Mouse (Mus musculus): ENCODE measurements around the gene Fcgr1.
"Not testable (repeated sequence)": the region's sequence is repeated elsewhere in the genome, so short reads cannot be mapped to it uniquely, and the experiment has no call there.

Gene Fcgr1

DNA sequence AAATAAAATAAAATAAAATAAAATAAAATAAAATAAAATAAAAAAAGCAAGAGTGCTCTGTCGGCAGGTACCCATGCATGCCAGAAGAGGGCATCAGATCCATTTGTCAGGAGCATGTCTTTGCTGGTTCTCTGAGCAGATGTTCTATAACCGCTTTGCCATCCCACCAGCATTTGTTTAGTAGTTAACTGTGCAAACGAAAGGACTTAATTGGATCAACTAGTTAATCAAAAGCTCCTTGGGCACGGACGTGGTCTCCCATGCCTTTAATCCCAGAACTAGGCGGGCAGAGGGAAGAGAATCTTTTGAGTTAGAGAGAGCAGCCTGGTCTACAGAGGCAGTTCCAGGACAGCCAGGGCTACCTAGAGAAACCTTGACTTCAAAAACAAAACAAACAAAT lies 33.4 kb upstream of the Fcgr1 start:
- peak; percentile 79 for DNase-seq (ENCODE audit: low read depth, low spot score)

DNA sequence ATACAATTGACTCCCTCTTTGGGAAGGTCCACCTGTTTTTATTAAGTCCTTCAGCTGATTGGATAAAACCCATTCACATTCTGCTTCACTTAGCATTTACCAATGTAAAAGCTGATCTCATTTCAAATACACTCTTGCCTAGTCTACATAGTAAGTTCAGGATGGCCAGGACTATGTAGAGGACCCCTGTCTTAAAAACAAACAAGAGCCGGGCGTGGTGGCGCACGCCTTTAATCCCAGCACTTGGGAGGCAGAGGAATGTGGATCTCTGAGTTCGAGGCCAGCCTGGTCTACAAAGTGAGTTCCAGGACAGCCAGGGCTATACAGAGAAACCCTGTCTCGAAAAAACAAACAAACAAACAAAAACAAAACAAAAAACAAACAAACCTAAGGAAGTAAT lies 30.0 kb upstream of the Fcgr1 start:
- DNase-seq (ENCODE audit: low read depth, low spot score) = not testable (repeated sequence)

DNA sequence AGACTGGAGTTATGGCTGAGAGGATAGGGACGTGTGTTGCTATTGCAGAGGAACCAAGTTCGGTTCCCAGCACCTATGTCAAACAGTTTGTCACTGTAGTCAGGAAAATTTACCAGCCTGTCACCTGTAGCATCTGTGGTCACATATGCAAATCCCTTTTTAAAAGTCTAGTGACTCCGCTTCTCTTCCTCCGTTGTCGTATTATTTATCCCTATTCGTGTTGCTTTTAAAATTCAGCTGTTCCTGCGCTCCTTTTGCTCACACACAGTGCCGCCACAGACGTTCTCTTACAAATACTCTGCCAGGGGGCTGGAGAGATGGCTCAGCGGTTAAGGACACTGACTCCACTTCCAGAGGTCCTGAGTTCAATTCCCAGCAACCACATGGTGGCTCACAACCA lies 28.8 kb upstream of the Fcgr1 start:
- DNase-seq (ENCODE audit: low read depth, low spot score) = no peak

DNA sequence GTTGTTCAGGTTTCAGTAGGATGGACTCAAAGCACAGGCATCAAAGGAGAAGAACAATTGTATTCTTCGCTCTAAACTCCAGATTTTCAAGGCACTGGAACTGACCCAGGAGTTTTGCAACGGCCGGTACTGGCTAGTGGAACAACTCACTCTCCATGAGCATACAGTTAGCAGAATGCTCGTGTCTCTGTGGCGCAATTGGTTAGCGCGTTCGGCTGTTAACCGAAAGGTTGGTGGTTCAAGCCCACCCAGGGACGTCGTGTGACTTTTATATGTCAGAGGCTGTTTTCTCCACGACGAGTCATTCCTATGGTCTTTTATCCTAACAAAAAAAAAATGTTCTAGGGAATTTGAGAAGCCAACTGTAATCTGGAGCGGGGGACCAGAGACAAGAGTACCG lies 28.1 kb upstream of the Fcgr1 start:
- no peak for DNase-seq (ENCODE audit: low read depth, low spot score)

DNA sequence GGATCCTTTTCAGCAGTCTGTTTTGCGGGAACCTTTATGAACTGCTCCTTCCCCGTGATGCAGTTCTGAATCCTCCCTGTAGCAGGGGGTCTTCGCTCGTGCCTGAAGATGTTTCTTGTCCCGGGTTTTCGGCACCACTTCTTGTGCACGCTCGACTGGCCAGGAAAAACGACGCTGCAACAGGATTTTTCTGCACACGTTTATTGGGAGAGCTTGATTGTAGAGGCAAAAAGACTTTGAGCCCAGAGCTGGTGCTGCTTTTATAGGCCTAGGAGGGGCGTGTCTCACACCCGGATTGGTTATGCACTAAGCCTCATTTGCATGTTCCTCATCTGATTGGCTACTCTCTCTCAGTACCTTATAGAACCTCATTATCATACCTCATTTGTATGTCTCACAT lies 26.2 kb upstream of the Fcgr1 start:
- DNase-seq (ENCODE audit: low read depth, low spot score) = not testable (repeated sequence)

DNA sequence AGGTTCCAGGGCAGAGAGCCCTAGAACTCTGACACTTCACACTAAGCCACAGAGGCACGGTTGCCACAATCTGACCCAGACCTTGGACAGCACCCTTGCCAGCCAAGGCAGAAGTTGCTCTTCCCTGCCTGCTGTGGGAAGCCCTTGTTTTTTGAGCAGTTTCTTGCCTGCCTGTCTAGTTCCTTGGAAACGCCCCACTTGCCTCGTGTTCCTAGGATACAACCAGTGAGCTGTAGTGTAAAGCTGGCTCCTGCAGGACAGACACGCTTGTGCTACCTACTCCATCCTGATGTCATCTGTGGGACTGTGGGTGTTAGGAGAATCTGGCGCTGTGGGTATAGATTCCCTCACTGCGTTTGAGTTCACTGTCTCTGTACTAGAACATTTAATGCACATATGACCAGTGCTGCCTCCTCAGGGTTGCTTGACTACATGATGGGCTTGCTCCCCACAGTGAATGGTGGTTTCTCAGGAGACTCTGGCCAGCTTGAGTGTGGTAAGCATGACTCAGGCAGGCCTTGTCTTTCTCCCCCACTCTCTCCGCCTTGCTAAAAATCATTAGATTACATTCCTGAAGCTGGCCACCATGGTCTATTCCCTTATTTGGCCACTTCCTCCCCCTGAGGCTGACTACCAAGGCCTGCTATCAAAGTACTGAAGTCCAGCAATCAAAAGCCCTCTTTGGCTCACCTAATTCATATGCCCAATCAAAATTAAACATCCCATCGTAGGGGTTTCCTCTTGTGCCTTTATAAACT lies 18.8 kb upstream of the Fcgr1 start:
- no peak for DNase-seq (ENCODE audit: low read depth, low spot score)

DNA sequence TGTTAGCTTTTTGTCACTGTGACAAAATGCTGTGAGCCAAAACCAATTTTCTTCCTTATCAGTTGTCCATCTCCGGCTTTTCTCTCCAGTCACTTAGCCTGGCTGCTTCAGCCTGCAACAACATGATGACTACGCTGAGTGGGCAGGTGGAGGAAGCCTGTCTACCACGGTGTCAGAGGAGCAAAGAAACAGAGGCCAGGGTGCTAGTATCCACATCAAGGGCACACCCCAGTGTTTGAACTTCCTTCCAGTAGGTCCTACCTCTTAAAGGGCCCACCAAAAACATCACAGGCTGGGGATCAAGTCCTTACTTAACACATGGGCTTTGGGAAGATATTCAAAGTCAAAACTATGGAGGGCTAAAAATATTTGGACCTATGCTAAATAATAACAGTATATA lies 15.7 kb upstream of the Fcgr1 start:
- DNase-seq (ENCODE audit: low read depth, low spot score) = no peak

DNA sequence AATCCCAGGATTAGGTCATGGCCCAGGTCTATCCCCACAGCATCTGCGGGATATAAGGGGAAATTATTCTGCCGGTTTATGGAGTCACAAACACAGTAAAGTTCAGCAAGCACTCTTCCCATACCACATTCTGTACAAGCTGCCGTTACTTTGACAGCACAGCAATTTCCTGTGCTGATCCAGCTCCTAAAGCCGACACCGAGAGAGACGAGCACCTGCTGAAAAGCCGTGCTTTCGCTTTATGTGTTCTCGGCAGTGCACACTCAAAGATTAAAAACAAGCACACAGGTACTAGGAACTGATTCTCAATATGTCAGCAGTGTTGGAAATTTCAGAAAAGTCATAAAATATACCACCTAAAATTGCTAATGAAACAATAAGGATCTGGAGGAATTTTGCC lies 12.7 kb upstream of the Fcgr1 start:
- peak; percentile 49 for DNase-seq (ENCODE audit: low read depth, low spot score)

DNA sequence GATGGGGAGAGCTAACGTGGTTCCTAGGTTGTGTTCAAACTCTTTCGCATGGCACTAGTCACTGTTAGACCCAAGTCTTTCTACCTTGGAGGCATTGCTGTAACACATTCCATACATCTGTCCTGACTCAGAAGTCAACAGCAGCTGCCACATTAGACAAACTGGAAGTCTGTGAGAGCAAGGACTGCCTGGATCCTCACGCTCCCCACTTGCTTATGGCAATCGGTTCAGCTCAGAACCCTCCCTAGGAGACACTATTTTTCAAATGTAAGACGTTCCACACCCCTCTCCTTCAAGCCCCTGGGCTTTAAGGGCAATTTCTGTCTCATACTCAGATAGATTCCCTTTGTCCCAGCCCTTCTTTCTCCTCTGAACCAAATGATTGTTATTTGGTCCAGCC lies 8.3 kb upstream of the Fcgr1 start:
- DNase-seq (ENCODE audit: low read depth, low spot score) = no peak

DNA sequence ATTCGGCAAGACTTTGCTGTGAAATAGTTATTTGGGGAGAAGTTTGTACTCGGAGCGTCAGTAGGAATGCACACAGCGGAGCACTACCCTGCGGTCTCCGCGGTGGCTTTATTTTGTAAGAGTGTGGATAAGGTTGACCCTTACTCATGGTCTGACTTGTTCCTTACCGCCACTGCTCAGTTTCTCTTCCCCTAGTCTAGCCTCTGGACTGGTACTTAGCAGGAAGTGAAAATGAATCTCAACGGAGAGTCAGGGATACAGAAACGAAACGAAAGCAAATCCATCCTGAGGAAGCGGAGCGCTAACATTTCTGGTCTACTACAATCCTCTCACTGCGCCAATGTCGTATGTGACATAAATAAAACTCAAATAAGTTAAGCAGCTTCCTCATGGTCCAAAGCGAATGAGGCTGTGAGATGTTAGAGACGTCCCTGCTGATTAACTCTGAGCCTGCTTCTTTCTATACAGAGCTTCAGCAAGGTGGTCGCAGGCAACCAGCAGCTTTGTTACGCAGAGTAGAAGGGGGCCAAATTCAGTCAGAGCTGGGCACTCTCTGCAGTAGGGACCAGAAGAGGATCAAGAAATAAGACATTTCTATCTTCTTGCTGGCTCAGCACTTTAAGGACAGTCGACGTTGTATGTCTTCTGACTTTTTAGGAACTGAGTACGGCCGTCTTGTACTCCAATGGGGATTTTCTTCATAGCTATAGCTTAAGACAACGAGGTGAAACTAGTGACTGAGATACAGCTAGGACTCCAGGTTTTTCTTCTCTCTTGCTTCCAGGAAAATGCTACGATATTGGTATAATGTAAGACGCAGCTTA lies 7.1 kb upstream of the Fcgr1 start:
- no peak for DNase-seq (ENCODE audit: low read depth, low spot score)

DNA sequence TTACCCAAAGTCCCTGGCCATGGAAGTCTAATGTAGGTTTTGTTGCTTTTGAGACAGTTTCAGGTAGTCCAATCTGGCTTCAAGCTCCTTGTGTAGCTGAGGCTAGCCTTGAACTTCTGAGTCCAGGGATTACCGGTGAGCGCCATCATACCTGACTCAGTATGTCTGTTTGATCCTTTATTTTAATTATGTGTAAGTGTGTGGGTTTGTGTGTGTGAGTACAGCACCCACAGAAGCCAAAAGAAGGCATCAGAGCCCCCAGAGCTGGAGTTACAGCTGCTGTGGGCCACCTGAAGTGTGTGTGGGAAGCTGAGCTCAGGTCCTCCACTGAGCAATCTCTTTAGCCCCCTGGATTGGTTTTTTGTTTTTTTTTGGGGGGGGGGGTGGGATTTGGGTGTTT lies 5.8 kb upstream of the Fcgr1 start:
- no peak for DNase-seq (ENCODE audit: low read depth, low spot score)

DNA sequence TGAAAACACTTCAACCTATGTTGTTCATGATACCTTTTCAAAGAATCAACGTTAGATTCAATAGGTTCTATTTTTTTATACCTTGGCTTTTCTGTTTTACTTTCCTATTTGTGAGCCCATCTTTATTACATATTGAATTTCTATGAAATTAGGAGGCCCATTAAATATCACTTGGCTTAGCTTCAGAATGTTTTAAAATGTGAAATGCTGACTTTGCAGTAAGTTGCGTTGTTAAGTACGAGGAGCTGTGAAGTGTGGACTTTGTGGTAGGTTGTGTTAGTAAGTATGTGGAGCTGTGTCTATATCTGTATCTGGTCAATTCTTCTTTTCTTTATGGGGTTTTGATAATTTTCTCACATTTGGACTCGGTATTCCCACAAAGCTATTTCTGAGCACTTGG lies 4.6 kb upstream of the Fcgr1 start:
- no peak for DNase-seq (ENCODE audit: low read depth, low spot score)

DNA sequence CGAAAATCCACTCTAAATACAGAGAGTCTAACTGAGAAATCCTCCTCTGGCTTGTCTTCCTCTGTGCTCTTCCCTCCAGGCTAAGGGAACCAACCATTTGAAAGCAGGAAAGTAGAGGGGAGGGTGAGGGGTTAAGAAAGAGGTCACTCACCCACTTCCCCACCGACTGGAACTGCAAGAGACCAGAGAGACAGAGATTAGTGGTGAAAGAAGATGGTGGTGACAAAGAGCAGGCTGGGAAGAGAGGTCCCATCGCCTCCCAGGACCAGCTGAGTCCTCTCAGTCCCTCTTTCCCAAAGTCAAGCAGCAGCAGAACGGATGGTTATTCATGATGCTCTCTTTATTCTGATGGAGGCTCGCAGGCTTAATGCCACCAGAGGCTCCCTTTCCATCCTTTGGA lies 401 bp downstream of the Fcgr1 start:
- DNase-seq (ENCODE audit: low read depth, low spot score) = no peak

DNA sequence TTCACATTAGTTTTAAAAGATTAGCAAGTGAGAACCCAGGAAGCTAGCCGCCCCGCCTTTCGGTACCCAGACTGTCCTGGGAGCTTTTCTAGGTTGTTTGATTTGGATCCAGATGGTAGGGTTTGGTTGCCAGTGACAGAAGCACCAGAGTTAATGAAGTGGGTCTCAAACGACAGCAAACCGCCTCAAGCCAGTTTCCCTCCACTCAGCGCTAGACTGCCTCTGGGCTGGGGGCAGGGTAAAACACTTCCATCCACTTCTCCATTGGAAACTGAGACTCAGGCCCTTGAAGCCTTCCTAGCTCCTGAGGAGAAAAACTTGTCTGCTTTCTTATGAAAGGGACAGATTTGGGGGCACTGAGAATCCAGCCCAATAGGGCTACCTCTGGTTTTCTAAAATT lies 1.1 kb downstream of the Fcgr1 start:
- no peak for DNase-seq (ENCODE audit: low read depth, low spot score)

DNA sequence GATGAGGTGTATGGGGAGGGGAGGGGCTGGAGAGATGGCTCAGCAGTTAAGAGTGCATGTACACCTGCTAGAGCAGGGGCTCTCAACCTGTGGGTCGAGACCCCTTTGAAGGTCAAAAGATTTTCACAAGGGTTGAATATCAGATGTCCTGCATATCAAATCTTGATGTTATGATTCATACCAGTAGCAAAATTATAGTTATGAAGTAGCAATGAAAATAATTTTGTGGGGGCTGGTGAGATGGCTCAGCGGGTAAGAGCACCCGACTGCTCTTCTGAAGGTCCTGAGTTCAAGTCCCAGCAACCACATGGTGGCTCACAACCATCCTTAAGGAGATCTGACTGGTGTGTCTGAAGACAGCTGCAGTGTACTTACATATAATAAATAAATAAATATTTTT lies 3.0 kb downstream of the Fcgr1 start:
- DNase-seq (ENCODE audit: low read depth, low spot score) = not testable (repeated sequence)

DNA sequence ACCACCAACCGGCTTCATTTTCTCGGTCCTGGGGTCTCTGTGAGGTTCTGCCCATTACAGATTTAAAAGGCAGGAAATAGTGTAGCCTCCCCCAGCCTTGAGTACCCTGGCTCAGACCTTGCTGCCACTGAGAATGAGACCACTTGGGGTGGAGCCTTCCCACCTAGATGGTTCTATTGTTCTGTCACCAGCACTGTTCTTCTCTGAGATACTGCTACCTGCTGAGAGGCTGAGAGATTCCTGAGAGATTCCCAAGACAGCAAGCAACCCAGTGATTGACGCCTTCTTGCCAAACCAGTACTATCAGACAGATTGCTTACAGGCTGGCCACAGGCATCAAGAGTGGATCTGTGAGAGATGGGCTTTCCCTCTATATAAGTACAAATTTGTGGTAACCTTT lies 4.6 kb downstream of the Fcgr1 start:
- no peak for DNase-seq (ENCODE audit: low read depth, low spot score)

DNA sequence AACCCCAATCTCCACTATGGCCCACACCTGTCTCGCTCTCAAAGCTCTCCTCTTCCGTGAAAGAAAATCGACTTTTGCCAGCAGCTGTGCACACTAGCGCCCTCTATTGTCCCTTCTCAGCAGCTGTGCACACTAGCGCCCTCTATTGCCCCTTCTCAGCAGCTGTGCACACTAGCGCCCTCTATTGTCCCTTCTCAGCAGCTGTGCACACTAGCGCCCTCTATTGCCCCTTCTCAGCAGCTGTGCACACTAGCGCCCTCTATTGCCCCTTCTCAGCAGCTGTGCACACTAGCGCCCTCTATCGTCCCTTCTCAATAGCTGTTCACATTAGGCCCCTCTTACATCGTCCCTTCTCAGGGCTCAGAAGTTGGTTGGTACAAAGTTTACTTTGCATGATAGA lies 6.4 kb downstream of the Fcgr1 start:
- DNase-seq (ENCODE audit: low read depth, low spot score) = peak; percentile 34

DNA sequence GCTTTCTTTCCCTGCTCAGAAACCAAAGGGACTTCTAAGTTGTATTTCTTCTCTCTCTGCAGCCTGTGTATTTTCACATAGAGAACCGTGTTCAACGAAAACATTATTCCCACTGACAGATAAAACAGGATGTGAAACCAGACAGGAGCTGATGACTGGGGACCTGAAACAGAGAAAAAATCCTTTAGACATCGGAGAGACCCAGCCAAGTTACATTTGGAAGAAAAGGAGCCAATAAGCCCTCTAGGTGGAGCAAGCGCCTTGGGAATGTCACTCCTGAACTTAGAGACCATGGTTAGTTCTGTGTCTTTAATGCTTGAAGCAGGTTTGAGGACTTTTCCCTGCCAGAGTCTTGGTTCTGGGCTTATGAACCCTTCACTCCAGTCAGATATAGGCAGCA lies 9.3 kb downstream of the Fcgr1 start:
- DNase-seq (ENCODE audit: low read depth, low spot score) = no peak

DNA sequence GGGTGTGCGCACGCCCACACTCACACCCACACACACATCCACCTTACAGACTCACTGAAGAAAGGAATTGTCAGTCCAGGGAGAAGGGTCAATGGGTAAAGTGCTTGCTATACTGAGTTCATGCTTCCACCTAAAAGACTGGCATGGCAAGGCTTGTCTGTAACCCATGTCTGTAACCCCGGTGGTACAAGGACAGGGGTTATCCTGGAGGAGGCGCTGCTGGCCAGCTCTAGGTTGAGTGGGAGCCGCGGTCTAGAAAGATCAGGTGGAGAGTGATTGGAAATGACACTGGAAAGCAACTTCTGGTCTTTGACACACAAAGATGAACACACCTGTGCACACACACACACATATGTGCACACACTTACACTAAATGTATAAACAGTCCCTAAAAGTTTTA lies 13.1 kb downstream of the Fcgr1 start:
- no peak for DNase-seq (ENCODE audit: low read depth, low spot score)

DNA sequence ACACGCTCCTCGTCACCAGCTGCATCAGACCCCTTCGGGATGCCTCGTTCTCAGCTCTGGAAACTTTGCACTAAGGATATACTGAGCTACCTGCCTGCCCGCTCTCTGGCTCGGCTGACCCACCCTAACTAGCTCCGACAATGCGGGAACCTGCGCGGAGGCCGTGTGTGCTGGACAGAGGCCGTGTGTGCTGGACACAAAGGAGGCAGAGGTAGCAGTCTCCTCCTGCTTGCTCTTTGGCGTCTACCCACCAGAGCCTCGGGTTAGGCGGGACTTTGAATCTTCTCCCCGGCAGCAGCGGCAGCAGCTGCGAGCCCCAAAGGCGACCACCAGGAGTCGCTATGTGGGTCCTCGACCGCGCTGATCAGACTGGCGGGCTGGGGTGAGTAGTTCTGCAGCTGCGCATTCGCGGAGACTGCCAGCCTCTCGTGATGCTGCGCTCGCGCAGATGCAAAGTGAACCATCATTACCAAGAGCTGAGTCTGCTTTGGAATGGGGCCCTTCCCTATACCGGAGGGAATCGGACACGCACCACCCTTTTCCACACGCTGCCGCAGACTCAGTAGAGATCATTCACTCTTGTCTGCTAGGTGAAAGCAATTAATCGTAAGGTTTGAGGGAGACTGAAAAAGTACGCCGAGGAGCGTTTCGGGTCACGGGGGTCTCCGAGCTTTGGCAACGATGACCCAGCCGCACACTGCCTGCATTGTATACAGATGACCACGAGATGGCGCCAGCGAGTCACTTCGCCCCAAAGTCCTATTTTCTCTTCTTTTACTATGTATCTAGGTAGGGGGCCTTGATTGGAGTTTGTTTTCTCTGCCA lies 15.8 kb downstream of the Fcgr1 start:
- DNase-seq (ENCODE audit: low read depth, low spot score) = peak; percentile 97

DNA sequence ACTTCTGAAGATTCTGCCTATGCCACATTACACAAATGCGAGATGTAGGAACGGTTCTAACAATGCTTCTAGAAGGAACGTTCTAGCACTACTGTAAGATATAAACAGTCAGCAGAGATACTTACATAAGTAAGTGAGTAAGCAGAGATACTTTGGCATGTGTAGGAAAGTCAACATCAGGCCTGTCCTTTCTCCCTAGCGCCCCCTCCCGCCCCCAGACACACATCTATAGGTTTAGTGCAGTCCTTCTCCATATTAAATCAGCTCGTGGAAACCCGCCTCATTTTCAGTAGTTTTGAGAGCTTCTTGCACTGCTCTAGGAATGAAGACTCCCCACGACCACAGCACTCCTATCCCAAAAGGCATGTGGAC lies 16.4 kb downstream of the Fcgr1 start:
- DNase-seq (ENCODE audit: low read depth, low spot score) = peak; percentile 80

All from CD4-positive, CD25-positive, alpha-beta regulatory T cell, adult 2 months (primary cell).